Mouse (Mus musculus) bone marrow macrophage, adult 2 months (primary cell): ENCODE results near the gene Crb2.

Experiments
- CTCF ChIP-seq: IDR thresholded peaks from 2 replicates; pipeline ENCODE4 v1.5.1; 2012; ENCODE audit warnings: low read depth, mild to moderate bottlenecking, low read length, moderate library complexity
- POLR2A ChIP-seq: IDR thresholded peaks from 2 replicates; pipeline ENCODE4 v1.6.1; 2012; ENCODE audit warnings: mild to moderate bottlenecking, low read depth, low read length, borderline replicate concordance

DNA sequence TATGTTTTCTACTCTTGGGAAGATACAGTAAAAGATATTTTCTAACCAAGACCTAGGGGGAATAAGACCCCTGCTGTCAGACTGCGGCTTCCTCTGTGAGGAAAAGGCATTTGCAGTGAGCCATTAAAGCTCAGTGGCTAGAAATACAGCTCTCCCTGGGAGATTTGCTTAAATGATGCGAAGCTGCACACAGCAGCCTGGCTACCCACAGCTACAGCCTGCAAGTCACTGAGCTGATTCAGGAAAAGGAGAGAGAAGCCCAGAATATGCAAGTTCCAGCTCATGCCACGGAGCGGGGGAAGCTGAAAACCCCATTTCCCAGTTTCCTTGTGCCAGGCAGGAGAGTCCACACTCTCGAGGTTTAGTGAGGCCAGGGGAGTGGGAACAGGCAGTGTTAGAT lies 46.1 kb downstream of the Crb2 start:
- TF ChIP-seq POLR2A (no peak), CTCF (no peak)
